Mouse (Mus musculus) stomach, postnatal 0 days (tissue): ENCODE data around the gene Tmem256.

Source experiments
- CTCF ChIP-seq: IDR thresholded peaks from 2 replicates; pipeline ENCODE4 v1.5.1; 2016; ENCODE audit warnings: antibody characterized with exemption, low read depth, mild to moderate bottlenecking, moderate library complexity
- EP300 ChIP-seq: optimal IDR thresholded peaks from 2 replicates; pipeline ENCODE3; 2016; ENCODE audit warnings: antibody characterized with exemption

- 0 out of 2 replicates have a peak, but pooled peaks have one; percentile 9 for TF ChIP-seq CTCF
- no peak for TF ChIP-seq EP300
These were observed 33.1 kb upstream of the Tmem256 start, which contains the start of gene Tmem102 for GRCm38 (mm10) chr11:69804972-69805909.
